Mouse (Mus musculus) erythroblast, embryonic 14.5 days (primary cell): Measurements from ENCODE around the gene Ghrh. TPM values are rescaled to one million over a fixed set of nuclear protein-coding genes. Genes with fewer than 3 reads are reported as not detected.

Source experiments
- H3K27me3 ChIP-seq: 2 replicates; pipeline ENCODE4 v1.6.1; 2012; ENCODE audit warnings: inconsistent platforms; ENCODE audit not compliant: control insufficient read depth
- H3K36me3 ChIP-seq: 2 replicates; pipeline ENCODE4 v1.6.1; 2012; ENCODE audit warnings: mild to moderate bottlenecking, inconsistent platforms; ENCODE audit not compliant: control insufficient read depth
- H3K4me1 ChIP-seq: 2 replicates; pipeline ENCODE4 v1.6.1; 2012; ENCODE audit warnings: inconsistent platforms; ENCODE audit not compliant: control insufficient read depth
- H3K4me3 ChIP-seq: replicated peaks from 2 replicates; pipeline ENCODE3; 2012; ENCODE audit warnings: moderate library complexity, mild to moderate bottlenecking, inconsistent platforms
- H3K9me3 ChIP-seq: 2 replicates; pipeline ENCODE4 v1.6.1; 2012; ENCODE audit warnings: low read length, inconsistent platforms, mixed read lengths; ENCODE audit not compliant: control insufficient read depth
- GATA1 ChIP-seq: IDR thresholded peaks from 2 replicates; pipeline ENCODE4 v1.6.1; 2012; ENCODE audit warnings: low read length, inconsistent platforms, mixed read lengths
- TAL1 ChIP-seq: IDR thresholded peaks from 3 replicates; pipeline ENCODE4 v1.6.1; 2012; ENCODE audit warnings: low read length, inconsistent platforms, mixed read lengths
- polyA plus RNA-seq: library from polyadenylated mRNA; stranded (reverse); fragments of >175 nt; gene quantifications from 2 replicates; pipeline ENCODE4 v1.2.3, GENCODE M21; 2012

Gene Ghrh
- polyA plus RNA-seq, 1 experiment: not detected

DNA sequence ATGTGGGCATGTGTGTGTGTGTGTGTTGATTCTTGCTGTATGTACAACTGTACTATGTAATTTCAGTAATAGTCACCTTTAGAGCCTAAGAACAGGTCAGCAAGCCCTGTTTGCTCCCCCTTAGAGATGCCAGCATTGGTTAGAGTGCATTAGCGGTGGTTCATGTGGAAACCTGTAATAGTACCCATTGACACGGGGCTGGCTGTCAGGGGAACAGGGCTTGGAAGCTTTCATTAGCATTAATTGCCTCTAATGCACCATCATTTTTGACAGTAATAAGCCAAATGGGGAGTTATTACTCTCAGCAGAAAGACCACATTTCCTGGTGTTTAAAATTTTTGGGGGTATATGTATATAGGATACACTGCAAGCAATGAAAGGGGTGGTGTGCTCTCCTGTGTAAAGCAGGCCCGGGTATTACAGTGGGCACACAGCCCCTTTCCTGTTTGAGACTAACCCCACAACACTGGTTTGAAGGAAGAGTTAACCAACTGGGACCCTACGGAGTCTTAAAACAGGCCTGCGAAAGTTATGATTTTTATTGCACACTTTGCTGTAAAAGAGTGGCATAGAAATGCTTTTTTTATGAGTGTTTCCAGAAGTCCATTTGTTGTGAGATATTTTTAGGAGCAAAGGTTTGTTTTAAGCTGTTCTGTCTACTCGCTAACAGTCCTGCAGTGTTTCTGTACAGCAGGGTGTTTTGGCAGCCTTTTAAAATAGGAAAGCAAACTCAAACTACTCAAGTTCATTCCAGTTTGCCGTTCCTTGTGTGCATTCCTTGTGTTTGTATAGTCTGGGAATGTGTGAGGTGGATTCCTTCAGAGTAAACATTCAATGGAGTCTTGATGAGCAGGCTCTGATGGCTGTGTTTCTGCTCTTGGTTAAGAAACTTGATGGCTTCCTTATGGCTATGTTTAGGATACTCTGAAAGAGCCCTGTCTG is 40.9 kb downstream of the Ghrh start:
- TF ChIP-seq TAL1: no peak
- no peak for TF ChIP-seq GATA1
- peaks cover 95% of the 10 kb centered on the region for H3K36me3 ChIP-seq
- no peaks in the 10 kb centered on the region for H3K9me3 ChIP-seq

DNA sequence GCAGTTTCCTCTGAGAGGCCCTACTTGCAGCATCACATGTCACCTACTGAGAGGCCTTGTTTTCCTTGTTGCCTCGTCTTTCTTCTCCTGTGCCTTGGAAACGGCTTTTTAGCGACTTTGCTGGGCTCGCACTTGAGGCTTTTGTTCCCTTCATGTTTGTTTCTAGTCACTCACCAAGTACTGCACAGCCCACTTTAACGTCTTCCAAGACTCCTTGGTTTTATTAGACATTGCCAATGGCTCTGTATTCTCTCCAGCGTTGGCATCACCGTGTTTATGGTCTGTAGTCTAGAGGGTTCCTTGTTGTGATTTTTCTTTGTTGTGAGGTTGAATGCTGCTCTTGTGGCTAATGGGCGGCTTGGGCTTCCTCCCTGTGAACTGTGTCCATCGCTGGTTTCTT is 44.2 kb downstream of the Ghrh start:
- TF ChIP-seq TAL1 (no peak), GATA1 (no peak)
- Histone ChIP-seq H3K27me3 (no peaks in the 10 kb centered on the region), H3K4me1 (no peaks in the 10 kb centered on the region), H3K9me3 (no peaks in the 10 kb centered on the region), H3K4me3 (no peak overlapping the region), H3K36me3 (peaks cover 93% of the 10 kb centered on the region)

More for the DNA sequence above, 40.9 kb downstream of the Ghrh start:
- H3K27me3 ChIP-seq: no peaks in the 10 kb centered on the region
- H3K4me1 ChIP-seq: no peaks in the 10 kb centered on the region
- no peak overlapping the region for H3K4me3 ChIP-seq

DNA sequence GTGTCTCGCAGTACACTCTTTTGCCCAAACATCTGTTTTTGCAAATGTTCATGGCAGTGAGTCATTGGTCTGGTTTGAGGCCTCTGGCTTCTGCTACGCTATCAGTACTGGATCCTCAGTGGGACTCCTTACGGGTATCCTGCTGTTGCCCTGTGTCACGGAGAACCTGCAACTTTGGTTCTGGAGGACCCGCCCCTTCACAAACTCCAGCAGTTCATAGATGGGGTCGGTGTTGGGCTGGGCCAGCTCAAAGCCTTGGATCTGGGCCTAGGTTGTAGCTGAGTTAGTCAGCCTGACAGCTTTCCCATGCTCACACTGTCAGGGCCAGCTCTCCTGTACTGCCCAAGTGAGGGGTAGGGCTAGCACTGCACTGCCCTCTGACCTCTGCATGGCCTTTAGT is 47.3 kb downstream of the Ghrh start:
- H3K36me3 ChIP-seq: peaks cover 98% of the 10 kb centered on the region
- H3K4me3 ChIP-seq: no peak overlapping the region
- no peaks in the 10 kb centered on the region for H3K9me3 ChIP-seq
- no peaks in the 10 kb centered on the region for H3K27me3 ChIP-seq
- no peak for TF ChIP-seq TAL1
- no peaks in the 10 kb centered on the region for H3K4me1 ChIP-seq

DNA sequence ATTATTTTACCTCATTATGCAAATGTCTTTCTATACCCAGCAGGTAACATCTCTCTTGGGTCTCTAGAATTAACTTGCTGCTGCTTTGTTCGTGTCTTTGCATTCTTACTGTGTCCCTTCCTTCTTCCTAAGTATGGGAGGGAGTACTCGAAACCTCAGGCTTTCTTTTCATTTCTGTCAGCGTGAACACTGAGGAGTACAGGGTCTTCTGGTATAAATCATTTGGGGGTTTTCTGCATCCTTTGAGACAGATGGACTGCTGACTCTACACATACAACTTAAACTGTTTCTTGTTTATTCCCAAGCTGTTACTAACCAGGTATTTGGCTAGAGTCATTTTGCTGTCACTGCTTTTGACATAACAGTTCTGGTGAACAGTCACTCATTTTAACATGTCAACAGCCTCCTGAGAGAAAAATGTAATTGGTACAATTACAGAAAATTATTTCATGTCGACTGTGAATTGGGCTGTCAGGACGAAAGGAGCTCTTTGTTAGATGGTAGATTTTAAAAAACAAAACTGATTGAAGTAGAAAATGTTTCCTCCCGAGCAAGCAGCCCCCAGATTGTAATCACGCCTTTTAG is 51.1 kb downstream of the Ghrh start:
- H3K27me3 ChIP-seq: no peaks in the 10 kb centered on the region
- no peaks in the 10 kb centered on the region for H3K4me1 ChIP-seq
- TF ChIP-seq TAL1 (no peak), GATA1 (no peak)
- peaks cover 99% of the 10 kb centered on the region for H3K36me3 ChIP-seq
- H3K4me3 ChIP-seq: no peak overlapping the region
- no peaks in the 10 kb centered on the region for H3K9me3 ChIP-seq

DNA sequence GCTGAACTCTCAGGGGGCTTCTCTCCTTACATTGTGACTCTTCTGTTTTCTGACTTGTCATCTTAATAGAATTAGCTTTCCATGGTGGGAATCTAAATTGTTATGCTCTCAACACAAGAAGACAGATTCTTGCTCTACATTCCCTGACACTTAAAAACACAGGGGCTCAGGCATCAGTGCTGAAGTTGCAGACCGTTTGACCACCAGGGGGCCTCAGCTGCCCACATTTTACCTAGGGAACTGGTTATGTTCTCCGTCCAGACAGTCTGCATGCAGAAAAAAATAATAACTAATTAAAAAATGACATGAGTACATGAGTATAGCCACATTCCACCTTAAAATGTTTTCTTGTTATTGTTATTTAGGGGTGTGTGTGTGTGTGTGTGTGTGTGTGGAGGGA is 55.2 kb downstream of the Ghrh start:
- peaks cover 100% of the 10 kb centered on the region for H3K36me3 ChIP-seq
- H3K4me3 ChIP-seq: no peak overlapping the region
- H3K9me3 ChIP-seq: no peaks in the 10 kb centered on the region
- H3K4me1 ChIP-seq: peaks cover 19% of the 10 kb centered on the region
- TF ChIP-seq GATA1: no peak
- no peak for TF ChIP-seq TAL1
- no peaks in the 10 kb centered on the region for H3K27me3 ChIP-seq

DNA sequence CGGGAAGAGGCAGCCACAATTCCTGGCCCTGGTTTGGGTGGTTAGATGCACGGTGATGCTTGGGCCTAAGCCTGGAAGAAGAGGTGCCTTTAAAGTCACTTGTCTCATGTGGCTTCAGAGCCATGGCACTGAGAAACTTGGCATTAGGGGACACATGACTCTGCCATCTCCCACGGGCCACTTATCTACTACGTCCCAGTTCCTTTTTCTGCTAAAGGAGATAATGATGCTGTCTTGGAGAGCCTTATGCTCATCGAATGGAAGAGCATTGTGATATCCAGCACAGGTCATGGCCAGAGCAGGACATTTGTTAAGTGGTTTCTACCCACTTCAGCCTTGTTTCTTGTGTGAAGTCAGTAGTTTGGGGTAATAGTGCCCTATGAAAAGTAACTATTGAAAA is 58.3 kb downstream of the Ghrh start:
- H3K36me3 ChIP-seq: peaks cover 96% of the 10 kb centered on the region
- no peaks in the 10 kb centered on the region for H3K27me3 ChIP-seq
- no peaks in the 10 kb centered on the region for H3K9me3 ChIP-seq
- peaks cover 23% of the 10 kb centered on the region for H3K4me1 ChIP-seq
- no peak overlapping the region for H3K4me3 ChIP-seq
- TF ChIP-seq GATA1: no peak
- TF ChIP-seq TAL1: no peak

DNA sequence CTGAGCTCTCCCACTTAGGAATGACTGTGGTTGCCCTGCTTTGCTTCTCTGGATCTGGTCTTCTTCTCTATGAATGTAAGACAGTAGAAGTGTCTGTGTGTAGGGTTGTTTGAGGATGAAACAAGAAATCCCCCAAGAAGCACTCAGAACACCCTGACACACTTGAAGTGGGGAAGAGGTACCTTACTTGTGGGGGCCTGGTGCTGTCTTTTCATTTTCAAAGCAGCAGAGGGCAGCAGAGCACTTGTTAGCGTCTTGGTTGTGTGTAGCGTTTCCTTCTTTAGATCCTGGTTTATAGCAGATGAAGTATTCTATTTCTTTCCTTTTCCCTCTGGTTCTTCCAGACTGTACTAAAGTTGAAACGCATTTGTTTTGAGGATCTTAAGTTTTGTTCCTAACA is 59.8 kb downstream of the Ghrh start:
- no peaks in the 10 kb centered on the region for H3K9me3 ChIP-seq
- peaks cover 96% of the 10 kb centered on the region for H3K36me3 ChIP-seq
- no peaks in the 10 kb centered on the region for H3K27me3 ChIP-seq
- H3K4me1 ChIP-seq: peaks cover 23% of the 10 kb centered on the region
- TF ChIP-seq TAL1 (no peak), GATA1 (no peak)
- H3K4me3 ChIP-seq: no peak overlapping the region

DNA sequence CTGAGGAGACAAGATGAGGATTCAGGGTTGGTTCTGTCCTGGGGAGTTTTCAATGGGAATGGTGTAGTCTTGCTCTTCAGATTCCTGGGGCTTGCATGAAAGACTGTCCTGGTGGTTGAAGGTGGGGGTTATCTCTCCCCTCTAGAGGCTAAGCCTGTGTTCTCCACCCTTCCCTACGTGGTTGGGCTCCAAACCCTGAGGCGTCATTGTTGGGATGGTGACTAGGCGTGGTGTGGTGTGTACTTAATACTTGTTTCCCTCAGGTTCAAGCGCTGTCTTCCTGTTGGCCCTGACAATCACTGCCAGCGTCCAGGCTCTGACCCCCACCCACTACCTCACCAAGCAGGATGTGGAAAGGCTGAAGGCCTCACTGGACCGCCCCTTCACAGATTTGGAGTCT is 64.0 kb downstream of the Ghrh start:
- peaks cover 63% of the 10 kb centered on the region for H3K36me3 ChIP-seq
- no peak overlapping the region for H3K4me3 ChIP-seq
- peaks cover 36% of the 10 kb centered on the region for H3K4me1 ChIP-seq
- H3K9me3 ChIP-seq: no peaks in the 10 kb centered on the region
- no peak for TF ChIP-seq TAL1
- TF ChIP-seq GATA1: no peak
- no peaks in the 10 kb centered on the region for H3K27me3 ChIP-seq

Other genes starting within 250 kb of the Ghrh start
- 0.75 and 1.0 TPM in 2 replicates for gene Samhd1, start 212.2 kb downstream of the Ghrh start, polyA plus RNA-seq
- 0.50 and 0.59 TPM in 2 replicates for gene Rbl1, start 143.0 kb downstream of the Ghrh start, polyA plus RNA-seq
- gene Rpn2, start 68.5 kb downstream of the Ghrh start, polyA plus RNA-seq: 4.6 and 6.0 TPM in 2 replicates
- gene Mroh8, start 68.0 kb downstream of the Ghrh start, polyA plus RNA-seq: not detected in 2 replicates
- 3.7 and 4.9 TPM in 2 replicates for gene Manbal, start 20.1 kb upstream of the Ghrh start, polyA plus RNA-seq
- 0.08 and 0.09 TPM in 2 replicates for gene Src, start 70.9 kb upstream of the Ghrh start, polyA plus RNA-seq
- 0.03 TPM in 1 of 2 replicates, not detected in the other for gene Nnat, start 212.6 kb upstream of the Ghrh start, polyA plus RNA-seq
- 0.66 and 0.85 TPM in 2 replicates for gene Blcap, start 223.8 kb upstream of the Ghrh start, polyA plus RNA-seq